Mouse (Mus musculus) monocyte, adult 5-6 weeks (primary cell): ENCODE data around the gene Dcps. TPM values are rescaled to one million over a fixed set of nuclear protein-coding genes. Genes with fewer than 3 reads are reported as not detected.
"Not testable (repeated sequence)": the region's sequence is repeated elsewhere in the genome, so short reads cannot be mapped to it uniquely, and the experiment has no call there.

Experiments
- ATAC-seq: fragments of 153-309, 156-312 bp; replicated peaks from 2 replicates; pipeline ENCODE4 v1.8.0; 2017; ENCODE audit warnings: mild to moderate bottlenecking; ENCODE audit not compliant: low TSS enrichment, insufficient number of reproducible peaks, severe bottlenecking, poor library complexity, low FRiP score
- total RNA-seq: library from RNA; stranded (forward); fragments of 200-1000, 200-491, 200-594 nt; gene quantifications from 3 replicates; pipeline ENCODE4 v1.2.3, GENCODE M21; 2017

The Dcps gene
- total RNA-seq, 1 experiment from 2014 or later = 26.1 TPM

DNA sequence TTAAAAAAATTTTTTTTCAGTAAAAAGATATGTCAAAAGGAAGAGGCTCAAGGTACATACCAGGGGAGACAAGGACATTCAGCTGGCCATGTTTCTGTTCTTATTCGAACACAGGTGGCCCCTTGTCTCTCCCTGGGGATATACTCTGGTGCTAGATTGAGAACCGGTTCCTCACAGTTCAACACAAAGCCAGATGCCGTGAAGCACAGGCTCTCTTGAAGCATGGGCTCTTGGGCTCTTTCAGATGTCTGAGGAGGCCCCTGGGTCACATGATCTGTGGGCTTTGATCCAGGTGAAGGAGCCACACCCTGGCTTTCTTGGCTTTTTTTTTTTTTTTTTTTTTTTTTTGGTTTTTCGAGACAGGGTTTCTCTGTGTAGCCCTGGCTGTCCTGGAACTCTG lies 10.6 kb upstream of the Dcps start:
- ATAC-seq = no peak

- ATAC-seq = 0 out of 2 replicates have a peak, but pooled peaks have one; percentile 40
Measured at GRCm38 (mm10) chr9:35183359-35183758, 7.5 kb upstream of the Dcps start.

DNA sequence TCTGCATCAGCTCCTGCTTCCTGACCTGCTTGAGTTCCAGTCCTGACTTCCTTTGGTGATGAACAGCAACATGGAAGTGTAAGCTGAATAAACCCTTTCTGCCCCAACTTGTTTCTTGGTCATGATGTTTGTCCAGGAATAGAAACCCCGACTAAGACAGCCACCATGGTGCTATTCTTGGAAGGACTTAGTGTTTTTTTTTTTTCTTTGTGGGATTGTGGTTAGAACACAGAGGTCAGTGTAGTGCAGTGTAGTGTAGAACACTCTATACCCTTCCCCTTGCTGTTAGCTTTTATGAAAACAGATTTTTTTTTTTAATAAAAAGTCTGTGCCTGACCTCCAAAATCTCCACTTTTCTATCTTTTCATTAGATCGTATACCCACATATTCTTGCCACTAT lies 7.0 kb upstream of the Dcps start:
- ATAC-seq = no peak

- ATAC-seq = no peak
Measured at GRCm38 (mm10) chr9:35176124-35176659, 331 bp upstream of the Dcps start.

DNA sequence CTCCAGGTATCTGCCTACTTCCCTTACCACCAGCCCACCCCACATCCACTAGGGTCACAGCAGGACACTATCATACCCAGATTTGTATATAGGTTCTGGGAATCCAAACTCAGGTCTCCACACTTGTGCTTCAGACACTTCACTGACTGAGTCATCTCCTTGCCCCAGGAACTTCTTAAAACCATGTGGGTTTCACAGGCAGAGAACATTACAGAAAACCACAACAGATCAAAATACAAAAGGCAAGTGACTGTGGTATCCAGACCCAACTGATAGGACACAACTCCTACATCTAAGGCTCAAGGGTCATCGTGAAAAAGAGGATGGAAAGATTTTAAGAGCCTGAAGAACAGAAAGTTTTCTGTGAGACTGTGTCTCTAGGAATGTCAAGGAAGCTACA lies 2.5 kb downstream of the Dcps start:
- ATAC-seq = no peak

DNA sequence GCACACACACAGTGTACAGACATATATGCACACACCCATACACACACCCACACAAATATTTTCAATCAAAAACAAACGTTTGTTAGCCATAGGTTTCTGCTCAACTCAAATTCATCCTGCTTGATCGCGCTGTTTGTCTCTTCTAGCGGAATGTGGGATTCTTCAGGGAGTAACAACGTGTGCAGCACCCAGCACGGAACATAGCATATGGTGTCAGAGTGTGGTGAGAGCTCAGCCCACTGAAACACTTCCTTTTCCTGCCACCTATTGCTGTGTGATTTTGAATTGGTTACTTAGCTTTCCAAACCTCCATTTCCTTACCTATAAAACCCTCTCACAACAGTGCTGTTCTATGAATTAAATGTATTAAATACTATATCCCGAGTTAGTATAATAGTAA lies 5.8 kb downstream of the Dcps start:
- no peak for ATAC-seq

DNA sequence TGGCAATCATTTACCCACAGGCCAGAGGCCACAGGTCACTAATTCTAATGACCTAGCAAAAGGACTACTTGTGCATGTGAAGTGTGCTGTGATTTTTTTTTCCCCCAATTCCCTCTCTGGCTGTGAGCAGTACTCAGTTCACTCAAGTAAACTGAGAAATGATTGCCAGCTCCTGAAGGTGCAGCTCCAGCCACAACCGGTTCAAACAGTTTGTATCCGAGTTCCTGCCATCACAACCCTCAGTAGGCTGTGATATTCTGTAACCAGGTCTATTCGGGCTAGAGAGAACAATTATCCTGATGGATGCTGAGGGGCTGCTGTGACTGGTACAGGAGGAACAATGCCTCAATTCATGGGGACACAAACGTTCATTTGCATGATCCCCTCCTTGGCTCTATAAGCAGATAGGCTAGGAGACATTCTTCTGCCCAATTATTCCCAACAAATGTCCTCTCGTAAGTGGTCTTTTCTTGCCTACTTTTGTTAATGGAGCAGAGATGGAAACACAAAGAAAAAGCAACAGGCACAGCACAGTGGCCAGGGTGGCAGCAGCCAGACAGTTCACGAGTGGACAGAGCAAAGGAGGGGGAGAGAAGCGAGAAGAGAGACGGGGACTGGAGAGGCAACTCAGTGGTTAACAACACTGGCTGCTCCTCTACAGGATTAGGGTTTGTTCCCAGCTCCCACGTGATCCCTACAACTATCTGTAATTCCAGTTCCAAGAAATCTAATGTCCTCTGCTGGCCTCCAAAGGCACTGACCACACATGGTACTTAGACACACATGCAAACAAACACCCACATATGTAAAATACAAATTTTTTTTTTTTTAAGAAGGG lies 8.8 kb downstream of the Dcps start:
- ATAC-seq = no peak

DNA sequence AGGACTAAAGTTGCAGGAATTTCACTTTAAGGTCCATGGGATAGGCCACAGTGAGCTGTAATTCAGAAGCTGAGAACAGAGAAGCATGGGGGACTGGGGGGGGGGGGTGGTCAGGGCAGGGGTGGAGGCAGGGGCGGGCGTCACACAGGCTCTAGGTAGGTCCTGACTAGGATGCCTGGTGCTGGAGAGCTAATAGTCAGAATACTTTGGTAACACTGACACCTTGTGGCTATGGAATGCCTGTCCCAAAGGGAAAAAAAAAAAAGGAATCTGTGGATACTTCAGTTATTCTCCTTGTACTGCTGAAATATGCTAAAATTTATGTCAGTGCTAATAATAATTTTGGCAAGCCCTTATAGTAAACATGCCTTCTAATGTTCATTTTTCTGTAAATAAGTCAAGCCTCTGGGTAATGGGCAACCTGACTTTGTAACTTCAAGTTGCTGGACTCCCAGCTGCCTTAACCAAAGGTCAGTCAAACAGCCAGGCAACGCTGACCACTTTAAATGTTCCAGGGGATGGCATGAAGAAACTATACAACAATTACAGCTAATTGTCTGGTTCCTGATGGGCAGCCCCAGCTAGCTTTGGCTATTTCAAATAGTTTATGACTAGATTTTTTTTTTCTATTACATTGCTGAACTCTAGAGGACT lies 9.6 kb downstream of the Dcps start:
- no peak for ATAC-seq

DNA sequence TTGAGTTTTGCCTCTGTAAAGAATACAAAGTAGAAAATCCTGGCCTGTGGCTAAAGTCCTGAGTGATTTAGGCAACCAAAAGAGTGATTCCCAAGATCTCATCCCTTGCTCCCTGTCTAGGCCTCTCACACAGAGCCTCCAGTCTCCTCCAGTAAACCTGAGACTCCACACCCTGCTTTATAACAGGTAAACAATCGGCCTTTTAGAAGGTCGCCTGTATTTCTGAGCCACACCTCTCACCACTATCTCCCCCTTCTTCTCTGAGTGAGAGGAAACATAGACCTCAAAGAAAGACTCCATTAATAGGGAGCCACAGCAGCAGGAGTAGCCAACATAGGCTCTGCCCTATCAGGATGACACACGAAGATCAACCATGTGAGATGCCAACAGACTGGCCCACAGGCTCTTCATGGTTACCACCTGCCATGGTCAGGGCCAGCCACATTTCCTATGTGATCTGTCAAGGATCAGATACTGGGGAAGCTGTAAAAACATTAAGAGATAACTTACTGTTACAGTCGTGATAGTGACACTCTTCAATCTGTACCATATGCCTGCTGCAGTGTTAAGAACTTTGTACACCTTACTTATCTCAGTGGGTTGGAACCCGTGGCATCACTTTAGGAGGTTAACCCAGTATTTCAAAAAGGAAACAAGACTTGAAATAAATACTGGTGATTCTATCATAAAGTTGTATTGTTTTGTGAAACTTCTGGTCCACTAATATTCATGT lies 11.6 kb downstream of the Dcps start:
- no peak for ATAC-seq

DNA sequence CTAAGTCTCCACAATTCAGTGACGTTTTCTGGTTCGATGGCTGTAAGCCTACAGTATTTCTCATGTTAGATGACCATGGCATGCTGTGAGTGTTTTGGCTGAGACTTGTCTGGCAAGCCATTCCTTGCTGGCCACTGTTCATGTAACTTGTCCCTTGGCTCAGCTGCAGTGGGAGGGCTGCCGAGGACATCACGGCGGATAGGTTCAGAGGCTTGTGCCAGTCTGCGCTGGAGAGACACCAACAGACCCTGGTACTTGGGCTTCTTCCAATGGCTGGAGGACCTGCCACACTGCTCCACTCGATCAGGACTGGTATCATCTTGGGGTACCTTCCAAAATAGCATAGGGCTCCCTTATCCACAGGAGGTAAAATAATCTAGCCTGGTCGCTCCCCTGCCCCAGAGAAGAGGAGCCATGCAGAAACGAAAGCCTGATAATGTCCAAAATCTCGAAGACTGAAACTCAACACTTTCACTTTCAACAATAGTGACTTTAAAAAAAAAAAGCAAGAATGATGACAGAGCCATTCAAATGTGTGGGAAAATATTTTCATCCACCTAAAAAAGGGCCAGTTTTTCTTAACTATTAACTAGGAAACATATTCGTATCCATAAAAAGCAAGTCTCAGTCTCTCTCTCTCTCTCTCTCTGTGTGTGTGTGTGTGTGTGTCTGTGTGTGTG lies 12.7 kb downstream of the Dcps start:
- ATAC-seq = no peak

DNA sequence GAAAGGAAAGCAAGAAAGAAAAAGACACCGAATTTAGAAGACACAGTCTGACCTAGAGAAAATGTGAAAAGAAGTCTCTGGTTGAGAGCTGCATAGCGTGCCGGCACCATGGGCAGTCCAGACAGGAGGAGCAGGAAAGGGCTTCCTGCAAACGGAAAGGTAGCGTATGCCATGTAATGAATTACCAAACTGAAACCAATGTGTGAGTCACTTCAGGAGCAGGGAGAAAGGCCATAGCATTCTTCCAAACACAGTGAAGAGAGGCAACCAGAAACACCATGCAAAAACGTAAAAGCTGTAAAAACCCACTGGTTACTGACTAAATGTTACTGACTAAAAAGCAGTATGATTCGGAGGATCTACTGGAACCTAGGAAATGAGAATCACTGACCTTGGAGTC lies 14.1 kb downstream of the Dcps start:
- ATAC-seq = no peak

DNA sequence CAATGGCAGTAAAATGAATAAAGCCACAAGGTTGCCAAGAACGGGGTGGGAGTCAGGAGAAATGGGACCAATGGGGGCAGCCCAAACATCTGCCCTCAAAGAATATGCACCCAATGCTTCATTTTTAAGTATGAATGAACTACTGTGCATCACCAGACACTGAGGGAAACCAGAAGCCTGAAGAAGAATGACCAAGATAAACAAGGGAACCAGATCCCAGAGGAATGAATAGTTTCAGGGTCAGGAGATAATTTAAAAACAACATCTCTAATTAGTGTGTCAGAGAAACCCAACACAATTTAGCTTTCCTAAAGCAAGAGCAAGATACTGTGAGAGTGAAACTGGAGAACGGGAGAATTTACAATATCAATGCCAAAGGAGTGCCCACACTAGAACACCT lies 15.2 kb downstream of the Dcps start:
- no peak for ATAC-seq

DNA sequence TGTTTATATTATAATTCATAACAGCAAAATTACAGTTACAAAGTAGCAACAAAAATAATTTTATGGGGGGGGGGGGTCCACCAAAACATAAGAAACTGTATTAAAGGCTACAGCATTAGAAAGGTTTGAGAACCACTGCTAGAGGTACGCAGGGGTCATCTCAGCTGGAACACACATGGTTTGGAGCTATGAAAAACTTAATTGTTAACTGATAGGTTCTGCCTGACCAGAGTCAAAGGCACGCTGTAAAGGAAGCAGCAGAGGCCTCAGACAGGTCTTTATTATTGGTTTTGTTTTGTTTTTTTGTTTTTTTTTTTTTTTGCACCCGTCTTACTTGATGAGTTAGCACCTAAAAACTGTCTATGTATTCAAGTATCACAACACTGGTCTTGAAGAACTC lies 17.4 kb downstream of the Dcps start:
- ATAC-seq = no peak

DNA sequence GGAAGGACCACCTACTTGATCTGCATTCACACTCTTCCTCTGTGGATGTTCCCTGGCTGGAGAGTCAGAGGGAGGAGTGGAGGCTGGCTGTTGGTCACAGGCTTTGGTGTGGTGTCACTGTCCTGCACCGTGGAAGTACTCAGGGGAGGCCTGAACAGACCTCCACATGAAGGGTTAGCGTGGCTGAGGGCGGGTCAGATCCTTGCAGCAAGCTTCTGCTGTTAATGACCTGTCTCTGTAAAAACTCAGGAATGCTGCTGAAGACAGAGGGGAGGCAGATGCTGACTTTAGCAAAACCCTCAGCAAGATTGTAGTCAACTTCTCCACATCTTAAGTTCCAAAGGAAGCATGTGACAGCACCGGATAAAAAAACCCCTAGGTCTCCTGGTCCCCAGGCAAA lies 19.0 kb downstream of the Dcps start:
- no peak for ATAC-seq

- ATAC-seq = no peak
Measured at GRCm38 (mm10) chr9:35156002-35156710, 19.7 kb downstream of the Dcps start.

- no peak for ATAC-seq
Measured at GRCm38 (mm10) chr9:35152923-35153322, 22.9 kb downstream of the Dcps start.

- not testable (repeated sequence) for ATAC-seq
Measured at GRCm38 (mm10) chr9:35148822-35149221, 27.0 kb downstream of the Dcps start.

DNA sequence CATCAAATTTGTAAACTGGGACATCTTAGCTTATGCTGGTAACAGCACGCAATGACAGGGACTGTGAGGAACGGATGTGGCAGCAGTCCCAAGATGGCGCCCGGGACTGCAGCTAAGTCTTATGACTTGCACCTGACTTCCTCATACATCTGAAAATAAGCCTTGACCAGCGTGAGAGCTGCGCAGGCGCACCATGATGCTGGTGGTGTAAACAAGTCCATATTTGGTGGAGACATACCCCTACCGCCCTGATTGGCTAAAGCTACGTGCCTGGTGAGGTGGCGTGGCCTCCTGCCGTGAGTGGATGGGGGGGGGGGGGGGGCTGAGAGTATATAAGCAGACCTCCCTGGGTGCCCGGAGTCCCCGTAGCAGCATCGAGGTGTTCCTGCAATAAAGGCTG lies 28.6 kb downstream of the Dcps start:
- ATAC-seq = not testable (repeated sequence)
